Mouse (Mus musculus) heart, embryonic 12.5 days (tissue): ENCODE data around the gene Slc11a1. TPM values are rescaled to one million over a fixed set of nuclear protein-coding genes. Genes with fewer than 3 reads are reported as not detected.
"Not testable (repeated sequence)": the region's sequence is repeated elsewhere in the genome, so short reads cannot be mapped to it uniquely, and the experiment has no call there.

Source experiments
- ATAC-seq: fragments of 200-750 bp; cut with Nextera tagmentation; 2 replicates; pipeline ENCODE4 v1.8.0; 2017; ENCODE audit warnings: moderate TSS enrichment, moderate library complexity; ENCODE audit not compliant: insufficient number of reproducible peaks, low FRiP score
- H3K27ac ChIP-seq: fragments of 300-500 bp; sonication (generic); 2 replicates; pipeline ENCODE4 v1.5.1; 2016; ENCODE audit warnings: mild to moderate bottlenecking, moderate library complexity; ENCODE audit not compliant: poor library complexity, severe bottlenecking
- H3K27me3 ChIP-seq: fragments of 300-500 bp; sonication (generic); replicated peaks from 2 replicates; pipeline ENCODE4 v1.6.1; 2016; ENCODE audit warnings: mild to moderate bottlenecking, moderate library complexity
- H3K36me3 ChIP-seq: fragments of 300-500 bp; sonication (generic); 2 replicates; pipeline ENCODE4 v1.6.1; 2016; ENCODE audit warnings: mild to moderate bottlenecking, moderate library complexity
- H3K4me1 ChIP-seq: fragments of 300-500 bp; sonication (generic); replicated peaks from 2 replicates; pipeline ENCODE4 v1.6.1; 2016; ENCODE audit warnings: mild to moderate bottlenecking
- H3K4me2 ChIP-seq: fragments of 300-500 bp; sonication (generic); 2 replicates; pipeline ENCODE4 v1.6.1; 2016; ENCODE audit warnings: mild to moderate bottlenecking, moderate library complexity
- H3K4me3 ChIP-seq: fragments of 300-500 bp; sonication (generic); 2 replicates; pipeline ENCODE4 v1.5.1; 2016; ENCODE audit warnings: mild to moderate bottlenecking
- H3K9ac ChIP-seq: fragments of 300-500 bp; sonication (generic); 2 replicates; pipeline ENCODE4 v1.6.1; 2016; ENCODE audit warnings: mild to moderate bottlenecking, moderate library complexity
- H3K9me3 ChIP-seq: fragments of 300-500 bp; sonication (generic); replicated peaks from 2 replicates; pipeline ENCODE4 v1.6.1; 2016; ENCODE audit warnings: mild to moderate bottlenecking, moderate library complexity
- WGBS: fragments of 180-500 bp; shearing (Covaris S2); methylation state at CpG from one replicate; pipeline ENCODE4 v1.1.7; 2016; 5-methylcytosine and 5-hydroxymethylcytosine counted together
- polyA plus RNA-seq: library from polyadenylated mRNA; unstranded; fragments of >200 nt; fragmentation: Nextera tagmentation; extraction: Ambion mirVana; gene quantifications from 2 replicates; pipeline ENCODE4 v1.2.1, GENCODE M21; 2016

Slc11a1 gene
- polyA plus RNA-seq, 1 experiment from 2014 or later, result 1.3 TPM

DNA sequence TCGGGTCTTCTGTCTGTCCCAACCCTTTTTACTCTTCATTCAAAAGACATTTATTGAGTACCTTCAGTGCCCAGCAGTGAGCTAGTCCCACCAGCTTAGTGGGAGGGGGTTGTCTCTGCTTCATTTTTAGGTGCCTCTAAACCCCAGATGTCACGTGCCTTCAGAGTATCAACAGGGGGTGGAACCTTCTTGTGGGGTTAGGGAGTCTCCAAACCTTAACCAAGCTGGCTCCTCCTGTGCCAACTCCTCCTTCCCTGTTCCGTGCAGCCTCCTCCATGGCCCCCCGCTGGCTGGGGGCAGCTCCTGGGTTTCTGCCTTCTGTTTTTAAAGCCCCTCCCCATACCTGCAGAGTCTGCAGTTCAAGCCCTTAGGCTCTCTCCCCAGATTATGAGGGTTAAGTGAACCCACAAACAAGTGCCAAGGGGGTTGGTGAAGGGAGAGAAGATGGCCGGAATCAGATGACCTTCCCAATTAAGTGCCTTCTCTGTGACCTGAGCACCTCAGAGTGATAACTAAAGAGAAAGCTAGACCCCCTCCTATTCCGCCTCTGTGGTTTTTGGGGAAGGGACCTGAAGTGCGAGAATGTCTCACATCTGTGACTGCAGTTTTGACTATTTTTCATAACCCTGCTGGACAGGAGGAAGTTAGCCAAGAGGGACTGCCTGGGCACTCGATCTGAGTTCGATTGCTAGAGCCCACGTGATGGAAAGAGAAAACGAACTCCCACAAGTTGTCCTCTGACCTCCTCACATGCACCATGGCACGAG, 21.6 kb downstream of the Slc11a1 start:
- ATAC-seq, H3K9ac ChIP-seq, H3K27me3 ChIP-seq, H3K9me3 ChIP-seq: not testable (repeated sequence)
- H3K4me2 ChIP-seq, result peak overlapping the region; percentile 80
- peak overlapping the region; percentile 88 for H3K27ac ChIP-seq
- 8% methylated on average over 12 of the region's 12 CpGs for WGBS
- H3K36me3 ChIP-seq, result peaks cover 26% of the 10 kb centered on the region
- H3K4me3 ChIP-seq, result peak overlapping the region; percentile 43
- H3K4me1 ChIP-seq, result peaks cover 28% of the 10 kb centered on the region

DNA sequence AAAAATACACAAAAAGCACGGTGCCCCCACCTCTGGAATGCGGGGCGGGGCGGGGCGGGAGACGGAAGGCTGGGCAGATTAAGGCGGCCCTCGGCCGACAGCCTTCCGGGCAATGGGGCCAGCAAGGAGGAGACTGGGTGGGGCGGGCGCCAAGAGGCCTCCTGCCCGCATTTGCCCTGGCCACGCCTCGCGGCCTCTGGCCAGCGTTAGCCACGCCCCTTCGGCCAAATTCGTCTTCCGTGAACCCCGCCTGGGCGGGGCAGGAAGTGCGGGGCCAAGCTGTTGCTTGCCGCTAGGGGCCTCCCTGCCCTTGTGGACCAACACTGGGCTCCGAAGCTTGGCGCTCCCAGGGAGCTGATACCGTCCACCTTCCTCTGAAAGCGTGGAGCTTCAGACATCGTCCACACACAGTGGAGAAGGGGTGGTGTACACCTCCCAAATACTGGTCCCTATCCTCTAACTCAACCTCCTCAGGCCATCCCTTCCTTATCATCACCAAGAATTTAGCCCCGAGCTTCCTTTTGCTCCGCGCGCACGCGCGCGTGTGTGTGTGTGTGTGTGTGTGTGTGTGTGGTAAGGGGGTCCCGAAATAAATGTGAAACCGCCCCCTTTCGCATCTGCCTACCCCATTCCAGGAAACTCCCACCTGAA, 22.4 kb downstream of the Slc11a1 start:
- H3K4me1 ChIP-seq, result peaks cover 31% of the 10 kb centered on the region
- no peaks in the 10 kb centered on the region for H3K9me3 ChIP-seq
- peak overlapping the region; percentile 80 for H3K4me2 ChIP-seq
- H3K9ac ChIP-seq, result peak overlapping the region; percentile 70
- peaks cover 26% of the 10 kb centered on the region for H3K36me3 ChIP-seq
- under 1% methylated on average over 41 of the region's 41 CpGs for WGBS
- ATAC-seq, result peak; percentile 93
- H3K4me3 ChIP-seq, result peak overlapping the region; percentile 43
- peak overlapping the region; percentile 88 for H3K27ac ChIP-seq
- H3K27me3 ChIP-seq, result no peaks in the 10 kb centered on the region

DNA sequence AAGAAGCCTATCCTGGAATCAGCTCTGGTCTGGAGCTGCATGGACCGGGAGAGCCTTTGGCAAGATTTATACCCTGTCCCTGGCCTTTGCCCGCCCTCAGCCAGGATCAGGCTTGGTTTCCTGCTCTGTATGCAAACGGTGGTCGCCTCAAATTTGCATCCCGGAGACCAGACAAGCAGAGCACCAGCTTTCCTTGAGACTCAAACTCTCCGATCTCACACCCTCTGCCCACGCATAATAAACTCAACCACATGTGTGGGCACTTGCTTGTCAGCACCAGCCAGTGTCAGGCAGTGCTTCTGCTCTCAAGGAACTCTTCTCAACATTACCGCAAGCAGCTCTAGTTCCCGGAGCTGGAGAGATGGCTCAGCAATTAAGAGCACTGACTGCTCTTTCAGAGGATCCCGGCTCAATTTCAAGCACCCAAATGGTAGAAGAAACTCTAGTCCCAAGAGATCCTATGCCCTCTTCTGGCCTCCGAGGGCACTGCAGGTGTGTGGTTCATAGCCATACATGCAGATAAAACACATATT, 23.0 kb downstream of the Slc11a1 start:
- no peaks in the 10 kb centered on the region for H3K27me3 ChIP-seq
- H3K4me1 ChIP-seq, result peaks cover 27% of the 10 kb centered on the region
- H3K27ac ChIP-seq, result peak overlapping the region; percentile 88
- peak overlapping the region; percentile 70 for H3K9ac ChIP-seq
- peak; percentile 33; the same call in 1 of the 2 replicates for ATAC-seq
- peaks cover 26% of the 10 kb centered on the region for H3K36me3 ChIP-seq
- H3K4me3 ChIP-seq, result peak overlapping the region; percentile 43
- H3K4me2 ChIP-seq, result peak overlapping the region; percentile 80
- H3K9me3 ChIP-seq, result no peaks in the 10 kb centered on the region
- 5% methylated on average over 11 of the region's 11 CpGs for WGBS

DNA sequence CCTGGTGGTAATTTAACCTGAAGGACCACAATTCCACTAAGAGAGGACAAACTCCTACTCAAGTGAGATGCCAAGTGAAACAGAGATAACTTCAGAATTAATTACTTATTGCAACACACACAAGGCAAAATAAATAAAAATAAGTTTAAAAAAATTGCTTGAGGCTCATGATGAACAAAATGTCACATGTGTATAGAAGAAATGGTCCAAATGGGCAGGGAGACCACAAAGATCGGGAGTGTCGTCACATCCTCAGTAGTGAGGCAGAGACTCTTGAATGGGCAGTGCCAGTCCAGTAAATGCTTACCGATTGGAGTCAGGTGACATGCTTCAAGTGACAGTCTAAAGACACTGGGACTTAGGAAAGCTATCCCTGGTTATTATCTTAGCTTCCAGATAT, 25.5 kb downstream of the Slc11a1 start:
- H3K27me3 ChIP-seq, result no peaks in the 10 kb centered on the region
- H3K4me1 ChIP-seq, result peaks cover 14% of the 10 kb centered on the region; the same call in 1 of the 2 replicates
- H3K27ac ChIP-seq, result no peak overlapping the region
- no peak overlapping the region for H3K9ac ChIP-seq
- no peak for ATAC-seq
- peaks cover 3% of the 10 kb centered on the region; the same call in 1 of the 2 replicates for H3K36me3 ChIP-seq
- no peaks in the 10 kb centered on the region for H3K9me3 ChIP-seq
- no peak overlapping the region for H3K4me2 ChIP-seq
- 74% methylated on average over 3 of the region's 3 CpGs for WGBS
- no peak overlapping the region for H3K4me3 ChIP-seq

DNA sequence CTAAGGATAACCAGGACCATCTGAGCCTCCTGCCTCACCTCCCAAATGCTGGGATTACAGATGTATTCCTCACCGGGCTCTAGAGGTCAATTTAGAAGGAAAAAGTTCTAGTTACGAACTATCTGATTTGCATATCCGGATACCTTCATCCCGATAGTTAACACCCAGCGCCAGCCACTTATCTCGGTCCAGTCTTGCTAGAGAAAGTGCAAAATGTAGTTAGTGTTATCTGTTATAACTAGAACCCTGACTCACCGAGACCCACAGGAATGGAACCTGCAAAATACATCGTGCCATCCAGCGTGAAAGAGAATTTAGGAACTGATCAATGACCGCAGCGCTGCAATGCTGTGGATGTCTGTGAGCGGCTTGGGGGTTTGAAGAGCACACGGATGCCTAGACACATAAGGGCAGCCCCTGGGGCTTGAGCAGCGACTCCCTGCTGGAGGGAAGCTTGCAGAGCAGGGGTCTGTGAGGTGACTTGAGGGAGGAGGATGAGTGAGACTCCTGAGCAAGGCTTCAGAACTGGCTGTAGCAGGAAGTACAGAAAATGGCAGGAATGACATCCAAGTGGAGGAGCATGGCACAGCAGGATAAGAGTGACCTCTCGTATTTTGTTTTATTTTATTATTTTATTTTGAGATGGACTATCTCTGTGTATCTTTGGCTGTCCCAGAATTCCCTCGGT, 26.2 kb downstream of the Slc11a1 start:
- no peak for ATAC-seq
- H3K9ac ChIP-seq, result no peak overlapping the region
- no peak overlapping the region for H3K27ac ChIP-seq
- 35% methylated on average over 16 of the region's 16 CpGs for WGBS
- no peaks in the 10 kb centered on the region for H3K36me3 ChIP-seq
- H3K4me2 ChIP-seq, result peak overlapping the region; percentile 35
- H3K4me1 ChIP-seq, result peaks cover 14% of the 10 kb centered on the region; the same call in 1 of the 2 replicates
- H3K9me3 ChIP-seq, result no peaks in the 10 kb centered on the region
- H3K27me3 ChIP-seq, result no peaks in the 10 kb centered on the region
- no peak overlapping the region for H3K4me3 ChIP-seq

DNA sequence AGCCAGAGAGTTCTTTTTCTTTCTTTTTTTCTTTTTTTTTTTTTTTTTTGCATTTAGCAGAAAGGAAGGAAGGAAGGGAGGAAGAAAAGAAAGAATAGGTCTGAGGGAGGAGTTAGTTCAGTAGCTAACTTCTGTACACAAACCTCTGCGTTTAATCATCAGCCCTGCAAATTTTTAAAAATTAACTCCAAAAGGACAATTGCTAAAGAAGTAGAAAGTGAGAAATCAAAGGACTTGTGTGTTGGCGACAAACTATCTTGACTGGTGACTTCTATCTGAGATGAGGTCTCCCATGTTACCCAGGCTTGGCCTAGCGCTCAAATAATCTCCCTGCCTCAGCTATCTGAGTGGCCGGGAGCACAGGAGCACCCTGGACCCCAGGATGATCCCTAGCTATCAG, 29.2 kb downstream of the Slc11a1 start:
- WGBS, result 77% methylated on average over 4 of the region's 4 CpGs

DNA sequence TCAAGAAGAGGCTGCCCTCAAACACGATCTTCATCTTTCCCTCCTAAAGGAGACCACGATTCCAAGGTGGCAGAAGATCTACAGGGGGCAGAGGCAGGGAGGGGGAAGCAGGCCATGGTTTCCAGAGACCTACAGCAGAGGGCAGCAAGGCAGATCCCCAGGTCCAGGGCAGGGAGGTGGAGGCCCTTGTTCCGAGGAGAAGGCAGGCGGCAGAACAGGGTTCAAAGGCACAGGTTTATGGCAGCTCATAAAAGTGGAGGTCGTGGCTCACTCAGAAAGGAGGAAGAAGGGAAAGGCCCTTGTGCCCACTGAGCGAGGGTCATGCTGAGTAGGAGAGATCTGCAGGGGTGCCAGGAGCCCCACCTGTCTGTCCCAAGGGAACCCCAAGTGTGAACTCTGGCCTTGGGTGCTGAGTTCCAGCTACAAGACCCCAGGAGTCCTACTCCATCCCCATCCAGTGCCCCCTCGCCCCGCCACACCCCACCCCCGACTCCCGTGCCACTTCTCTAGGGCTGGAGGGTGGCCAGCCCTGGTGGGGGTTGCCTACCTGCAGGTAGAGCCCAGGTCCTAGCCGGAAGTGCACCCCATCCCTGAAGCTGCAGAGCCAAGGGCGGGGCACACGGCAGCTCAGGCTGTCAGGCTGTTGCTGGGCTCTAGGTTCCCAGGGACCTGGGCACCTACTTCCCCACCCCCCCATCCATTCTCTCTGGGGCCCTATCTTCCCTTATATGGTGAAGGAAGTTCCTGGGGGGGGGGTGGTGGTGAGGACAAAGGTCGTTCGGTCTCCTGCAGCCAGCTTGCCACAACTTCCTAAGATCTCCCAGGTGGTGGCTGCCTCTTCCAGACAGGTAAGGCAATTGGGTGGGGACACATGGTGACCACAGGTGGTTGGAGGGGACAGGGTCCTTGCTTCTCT, 33.9 kb downstream of the Slc11a1 start, which contains the start of gene Vil1:
Gene Vil1 (plus strand): TSS at position 788 of the 916 bp plus-strand sequence.
- Histone ChIP-seq H3K4me1 (peaks cover 7% of the 10 kb centered on the region; the same call in 1 of the 2 replicates), H3K27ac (no peak within 1 kb of the TSS), H3K9ac (no peak within 1 kb of the TSS), H3K27me3 (no peaks in the 10 kb centered on the region), H3K36me3 (no peaks in the 10 kb centered on the region), H3K9me3 (no peaks in the 10 kb centered on the region), H3K4me3 (no peak within 1 kb of the TSS), H3K4me2 (no peak within 1 kb of the TSS)
- 52% methylated on average over 15 of the region's 15 CpGs for WGBS
- no peak for ATAC-seq

More for the DNA sequence above, 29.2 kb downstream of the Slc11a1 start:
- no peaks in the 10 kb centered on the region for H3K36me3 ChIP-seq
- peaks cover 9% of the 10 kb centered on the region; the same call in 1 of the 2 replicates for H3K4me1 ChIP-seq
- H3K4me3 ChIP-seq, result no peak overlapping the region
- H3K4me2 ChIP-seq, result no peak overlapping the region
- no peaks in the 10 kb centered on the region for H3K9me3 ChIP-seq
- ATAC-seq, result no peak
- H3K27ac ChIP-seq, result no peak overlapping the region
- no peaks in the 10 kb centered on the region for H3K27me3 ChIP-seq
- no peak overlapping the region for H3K9ac ChIP-seq

DNA sequence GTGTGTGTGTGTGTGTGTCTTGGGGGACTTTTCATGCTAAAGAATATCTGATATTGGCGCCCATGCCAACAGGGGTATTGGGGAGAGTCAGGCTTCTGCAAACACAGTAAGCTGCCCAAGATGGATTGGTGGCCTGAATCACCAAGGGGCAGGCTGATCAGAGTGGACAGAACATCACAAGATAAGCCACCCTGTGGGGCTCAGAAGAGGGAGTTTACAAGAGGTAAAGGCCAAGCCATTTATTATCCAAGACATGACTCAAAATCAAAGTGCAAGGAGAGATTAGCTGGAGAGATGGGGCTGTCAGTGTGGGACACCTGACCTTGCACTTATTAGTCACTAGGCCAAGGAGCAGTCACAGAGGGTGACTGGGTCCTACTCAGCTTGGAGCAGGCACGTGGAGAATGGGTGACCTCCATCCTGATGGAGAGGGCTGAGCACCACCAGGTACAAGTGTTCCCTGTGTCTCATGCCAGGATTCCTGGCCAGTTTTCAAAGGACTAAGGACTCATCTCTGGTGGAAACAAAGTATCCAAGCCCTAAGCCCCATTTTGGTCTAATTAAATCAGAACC, 36.8 kb downstream of the Slc11a1 start:
- H3K27ac ChIP-seq, result no peak overlapping the region
- H3K27me3 ChIP-seq, result no peaks in the 10 kb centered on the region
- WGBS, result 67% methylated on average over 2 of the region's 2 CpGs
- H3K4me3 ChIP-seq, result no peak overlapping the region
- no peak for ATAC-seq
- H3K4me1 ChIP-seq, result peaks cover 7% of the 10 kb centered on the region; the same call in 1 of the 2 replicates
- H3K9ac ChIP-seq, result no peak overlapping the region
- no peaks in the 10 kb centered on the region for H3K9me3 ChIP-seq
- H3K36me3 ChIP-seq, result no peaks in the 10 kb centered on the region
- H3K4me2 ChIP-seq, result no peak overlapping the region

DNA sequence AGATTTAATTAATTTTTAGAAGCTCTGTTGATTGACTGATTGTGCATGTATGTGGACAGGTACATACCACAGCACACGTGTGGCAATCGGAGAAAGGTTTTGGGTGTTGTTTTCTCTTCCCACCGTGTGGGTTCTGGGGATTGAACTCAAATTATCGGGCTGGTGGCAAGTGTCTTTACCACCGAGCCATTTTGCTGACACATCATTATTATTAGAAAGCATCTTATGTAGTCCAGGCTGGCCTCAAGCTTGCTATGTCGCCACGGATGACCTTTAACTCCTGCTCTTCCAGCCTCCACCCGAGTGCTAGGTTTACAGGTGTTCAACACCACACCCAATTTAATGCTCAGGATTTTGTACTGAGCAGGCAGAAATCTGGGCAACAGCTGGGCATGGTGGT, 37.7 kb downstream of the Slc11a1 start:
- Histone ChIP-seq H3K27me3 (no peaks in the 10 kb centered on the region), H3K4me3 (no peak overlapping the region)
- WGBS, result 74% methylated on average over 8 of the region's 8 CpGs

DNA sequence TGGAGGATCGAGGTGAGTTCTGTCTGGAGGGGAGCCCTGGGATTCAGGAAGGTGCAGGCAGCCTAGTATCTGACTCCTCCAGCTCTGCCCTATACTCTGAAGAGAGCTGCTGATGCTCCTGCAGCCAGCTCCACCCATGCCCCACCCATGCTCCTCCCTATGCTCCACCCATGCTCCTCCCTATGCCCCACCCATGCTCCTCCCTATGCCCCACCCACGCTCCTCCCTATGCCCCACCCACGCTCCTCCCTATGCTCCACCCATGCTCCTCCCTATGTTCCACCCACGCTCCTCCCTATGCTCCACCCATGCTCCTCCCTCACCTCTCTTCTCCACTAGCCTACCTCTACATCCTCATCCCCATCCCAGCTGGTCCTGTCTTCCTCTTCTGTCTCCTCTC, 40.1 kb downstream of the Slc11a1 start:
- H3K4me1 ChIP-seq, result peaks cover 11% of the 10 kb centered on the region; the same call in 1 of the 2 replicates
- peak; percentile 34; the same call in 1 of the 2 replicates for ATAC-seq
- no peak overlapping the region for H3K4me3 ChIP-seq
- no peaks in the 10 kb centered on the region for H3K9me3 ChIP-seq
- H3K27ac ChIP-seq, result no peak overlapping the region
- H3K4me2 ChIP-seq, result no peak overlapping the region
- no peaks in the 10 kb centered on the region for H3K36me3 ChIP-seq
- H3K27me3 ChIP-seq, result no peaks in the 10 kb centered on the region
- no peak overlapping the region for H3K9ac ChIP-seq
- 40% methylated on average over 4 of the region's 4 CpGs for WGBS

More for the DNA sequence above, 37.7 kb downstream of the Slc11a1 start:
- H3K9me3 ChIP-seq, result no peaks in the 10 kb centered on the region
- H3K4me1 ChIP-seq, result peaks cover 7% of the 10 kb centered on the region; the same call in 1 of the 2 replicates
- no peak overlapping the region for H3K9ac ChIP-seq
- no peak for ATAC-seq
- H3K4me2 ChIP-seq, result no peak overlapping the region
- no peaks in the 10 kb centered on the region for H3K36me3 ChIP-seq
- no peak overlapping the region for H3K27ac ChIP-seq
